ENCODE assay signal across 8 mouse cellular contexts in the genomic region with DNA sequence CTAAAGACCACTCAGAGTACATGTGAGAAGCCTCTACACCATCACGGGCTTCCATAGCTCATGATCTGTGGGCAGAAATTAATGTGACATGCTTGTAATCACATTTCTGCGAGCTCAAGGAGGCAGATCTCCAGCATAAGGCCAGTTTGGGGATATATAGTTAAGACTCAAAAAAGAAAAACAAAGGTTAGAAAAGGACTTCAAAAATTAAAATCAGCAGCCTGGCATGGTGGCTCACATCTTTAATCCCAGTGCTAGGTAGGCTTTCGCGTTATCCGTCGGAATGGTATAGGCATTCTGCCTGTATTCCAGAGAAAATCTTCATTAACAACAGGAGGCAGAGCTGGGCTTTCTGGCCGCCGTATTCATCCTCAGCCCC. TPM values are rescaled to one million over a fixed set of nuclear protein-coding genes. Genes with fewer than 3 reads are reported as not detected.
DNase-seq lines count a peak whose midpoint lies in the region; ATAC-seq lines count a peak whose summit lies in the region.

No protein-coding gene starts in this region.

- ATAC-seq in kidney, embryonic 15.5 days (replicated peaks; ENCODE audit: low FRiP score): no peak
- peak; percentile 16; the same call in 1 of the 2 replicates for ATAC-seq in hindbrain, embryonic 16.5 days
- peak; percentile 23; the same call in 1 of the 2 replicates for ATAC-seq in midbrain, embryonic 12.5 days (ENCODE audit: low FRiP score, low read depth)
- ATAC-seq in CD4-positive, CD25-positive, alpha-beta regulatory T cell, adult 4 months: no peak

- H3K4me2 ChIP-seq in kidney, embryonic 15.5 days: peak overlapping the region; percentile 72
- peak overlapping the region; percentile 71 for H3K4me2 ChIP-seq in hindbrain, embryonic 16.5 days (ENCODE audit: low read length)
- peak overlapping the region; percentile 67 for H3K4me2 ChIP-seq in midbrain, embryonic 12.5 days (replicated peaks)

- peak overlapping the region; percentile 95 for H3K9ac ChIP-seq in kidney, embryonic 15.5 days
- H3K9ac ChIP-seq in hindbrain, embryonic 16.5 days (ENCODE audit: low read depth, low read length): peak overlapping the region; percentile 99
- peak overlapping the region; percentile 96 for H3K9ac ChIP-seq in midbrain, embryonic 12.5 days (replicated peaks)

- H3K27me3 ChIP-seq in kidney, embryonic 15.5 days: no peaks in the 10 kb centered on the region
- no peaks in the 10 kb centered on the region for H3K27me3 ChIP-seq in hindbrain, embryonic 16.5 days (replicated peaks; ENCODE audit: control insufficient read depth, insufficient read depth, low read length)
- H3K27me3 ChIP-seq in midbrain, embryonic 12.5 days: no peaks in the 10 kb centered on the region

- peaks cover 34% of the 10 kb centered on the region for H3K36me3 ChIP-seq in kidney, embryonic 15.5 days
- peaks cover 7% of the 10 kb centered on the region for H3K36me3 ChIP-seq in hindbrain, embryonic 16.5 days (ENCODE audit: control insufficient read depth, insufficient read depth, low read length)
- H3K36me3 ChIP-seq in midbrain, embryonic 12.5 days: peaks cover 16% of the 10 kb centered on the region

- peak overlapping the region; percentile 99 for H3K4me3 ChIP-seq in kidney, embryonic 15.5 days (replicated peaks)
- peak overlapping the region; percentile 100 for H3K4me3 ChIP-seq in hindbrain, embryonic 16.5 days (ENCODE audit: low read length)
- H3K4me3 ChIP-seq in midbrain, embryonic 12.5 days: peak overlapping the region; percentile 96

- H3K4me1 ChIP-seq in kidney, embryonic 15.5 days: peaks cover 21% of the 10 kb centered on the region
- H3K4me1 ChIP-seq in hindbrain, embryonic 16.5 days (ENCODE audit: control insufficient read depth, insufficient read depth, low read depth, low read length): peaks cover 15% of the 10 kb centered on the region
- H3K4me1 ChIP-seq in midbrain, embryonic 12.5 days: peaks cover 22% of the 10 kb centered on the region

- no peaks in the 10 kb centered on the region for H3K9me3 ChIP-seq in kidney, embryonic 15.5 days (replicated peaks)
- H3K9me3 ChIP-seq in hindbrain, embryonic 16.5 days (ENCODE audit: control insufficient read depth, low read length): no peaks in the 10 kb centered on the region
- H3K9me3 ChIP-seq in midbrain, embryonic 12.5 days: no peaks in the 10 kb centered on the region

- H3K27ac ChIP-seq in kidney, embryonic 15.5 days: peak overlapping the region; percentile 98
- H3K27ac ChIP-seq in hindbrain, embryonic 16.5 days (ENCODE audit: low read depth, low read length): peak overlapping the region; percentile 93
- peak overlapping the region; percentile 96 for H3K27ac ChIP-seq in midbrain, embryonic 12.5 days (replicated peaks)

- no peak for DNase-seq in kidney, postnatal 25 days
- peak; percentile 44 for DNase-seq in c-Kit-positive CD71-positive TER-119-positive erythroid progenitor cells, embryonic 14.5 days (ENCODE audit: low spot score)
- no peak for DNase-seq in urinary bladder, adult 18-20 months (ENCODE audit: low spot score in 2 of 2)
- DNase-seq in cerebellum, adult 18-20 months: no peak

- WGBS in kidney, embryonic 15.5 days: 5% methylated on average over 8 of the region's 8 CpGs
- 9% methylated on average over 8 of the region's 8 CpGs for WGBS in hindbrain, embryonic 16.5 days
- 8% methylated on average over 8 of the region's 8 CpGs for WGBS in midbrain, embryonic 12.5 days

RNA-seq across cellular contexts. Expression of a gene that starts 0.4 kb away (rescaled TPM):
- polyA plus RNA-seq in kidney, embryonic 15.5 days (2015; fragmentation: Nextera tagmentation; extraction: Ambion mirVana): 29.7 and 32.2 TPM in 2 replicates
- 17.2 and 18.2 TPM in 2 replicates for polyA plus RNA-seq in hindbrain, embryonic 16.5 days (2015; fragmentation: Nextera tagmentation; extraction: Ambion mirVana)
- 36.9 and 39.6 TPM in 2 replicates for polyA plus RNA-seq in midbrain, embryonic 12.5 days (2016; fragmentation: Nextera tagmentation; extraction: Ambion mirVana)
- 10 to 100 TPM; 11.4 to 16.4 TPM for polyA plus RNA-seq in CD4-positive, CD25-positive, alpha-beta regulatory T cell, adult 4 months (2017; shearing (Covaris generic))

RNA-seq across cellular contexts. Expression of a gene that starts 39.3 kb away (rescaled TPM):
- 67.6 and 68.1 TPM in 2 replicates for polyA plus RNA-seq in kidney, embryonic 15.5 days (2015; fragmentation: Nextera tagmentation; extraction: Ambion mirVana)
- polyA plus RNA-seq in hindbrain, embryonic 16.5 days (2015; fragmentation: Nextera tagmentation; extraction: Ambion mirVana): 94.4 and 102 TPM in 2 replicates
- polyA plus RNA-seq in midbrain, embryonic 12.5 days (2016; fragmentation: Nextera tagmentation; extraction: Ambion mirVana): 89.0 and 89.4 TPM in 2 replicates
- 10 to 100 TPM; 29.2 to 31.7 TPM for polyA plus RNA-seq in CD4-positive, CD25-positive, alpha-beta regulatory T cell, adult 4 months (2017; shearing (Covaris generic))

RNA-seq across cellular contexts. Expression of a gene that starts 53.9 kb away (rescaled TPM):
- polyA plus RNA-seq in kidney, embryonic 15.5 days (2015; fragmentation: Nextera tagmentation; extraction: Ambion mirVana): 19.0 and 19.4 TPM in 2 replicates
- polyA plus RNA-seq in hindbrain, embryonic 16.5 days (2015; fragmentation: Nextera tagmentation; extraction: Ambion mirVana): 20.1 and 21.6 TPM in 2 replicates
- 25.3 and 27.8 TPM in 2 replicates for polyA plus RNA-seq in midbrain, embryonic 12.5 days (2016; fragmentation: Nextera tagmentation; extraction: Ambion mirVana)
- polyA plus RNA-seq in CD4-positive, CD25-positive, alpha-beta regulatory T cell, adult 4 months (2017; shearing (Covaris generic)): 10 to 100 TPM; 19.7 to 37.2 TPM

RNA-seq across cellular contexts. Expression of a gene that starts 55.6 kb away (rescaled TPM):
- 17.7 and 20.4 TPM in 2 replicates for polyA plus RNA-seq in kidney, embryonic 15.5 days (2015; fragmentation: Nextera tagmentation; extraction: Ambion mirVana)
- 12.0 and 16.0 TPM in 2 replicates for polyA plus RNA-seq in hindbrain, embryonic 16.5 days (2015; fragmentation: Nextera tagmentation; extraction: Ambion mirVana)
- 10.0 and 11.1 TPM in 2 replicates for polyA plus RNA-seq in midbrain, embryonic 12.5 days (2016; fragmentation: Nextera tagmentation; extraction: Ambion mirVana)
- polyA plus RNA-seq in CD4-positive, CD25-positive, alpha-beta regulatory T cell, adult 4 months (2017; shearing (Covaris generic)): 1 to 10 TPM; 1.1 to 2.7 TPM

RNA-seq across cellular contexts. Expression of a gene that starts 55.7 kb away (rescaled TPM):
- 32.9 and 33.1 TPM in 2 replicates for polyA plus RNA-seq in kidney, embryonic 15.5 days (2015; fragmentation: Nextera tagmentation; extraction: Ambion mirVana)
- 7.1 and 8.5 TPM in 2 replicates for polyA plus RNA-seq in hindbrain, embryonic 16.5 days (2015; fragmentation: Nextera tagmentation; extraction: Ambion mirVana)
- 29.6 and 31.9 TPM in 2 replicates for polyA plus RNA-seq in midbrain, embryonic 12.5 days (2016; fragmentation: Nextera tagmentation; extraction: Ambion mirVana)
- 1 to 10 TPM; 4.8 to 6.5 TPM for polyA plus RNA-seq in CD4-positive, CD25-positive, alpha-beta regulatory T cell, adult 4 months (2017; shearing (Covaris generic))

Comparison
In these comparisons a context has a peak if more than half of its experiments do, and no peak if none do; other contexts are left out.
1. ATAC-seq: peak in hindbrain, embryonic 16.5 days (single experiment) and midbrain, embryonic 12.5 days (single experiment); none in kidney, embryonic 15.5 days (single experiment) and CD4-positive, CD25-positive, alpha-beta regulatory T cell, adult 4 months (single experiment).
2. Peak in every context shown above with its lines, with median percentiles within 50 percentile points of each other: H3K27ac ChIP-seq, H3K4me2 ChIP-seq, H3K4me3 ChIP-seq and H3K9ac ChIP-seq.